Mouse (Mus musculus): ENCODE data around the gene Neurod1. TPM values are rescaled to one million over a fixed set of nuclear protein-coding genes. Genes with fewer than 3 reads are reported as not detected.

Neurod1 gene
- polyA plus RNA-seq, 1 experiment, result not detected

DNA sequence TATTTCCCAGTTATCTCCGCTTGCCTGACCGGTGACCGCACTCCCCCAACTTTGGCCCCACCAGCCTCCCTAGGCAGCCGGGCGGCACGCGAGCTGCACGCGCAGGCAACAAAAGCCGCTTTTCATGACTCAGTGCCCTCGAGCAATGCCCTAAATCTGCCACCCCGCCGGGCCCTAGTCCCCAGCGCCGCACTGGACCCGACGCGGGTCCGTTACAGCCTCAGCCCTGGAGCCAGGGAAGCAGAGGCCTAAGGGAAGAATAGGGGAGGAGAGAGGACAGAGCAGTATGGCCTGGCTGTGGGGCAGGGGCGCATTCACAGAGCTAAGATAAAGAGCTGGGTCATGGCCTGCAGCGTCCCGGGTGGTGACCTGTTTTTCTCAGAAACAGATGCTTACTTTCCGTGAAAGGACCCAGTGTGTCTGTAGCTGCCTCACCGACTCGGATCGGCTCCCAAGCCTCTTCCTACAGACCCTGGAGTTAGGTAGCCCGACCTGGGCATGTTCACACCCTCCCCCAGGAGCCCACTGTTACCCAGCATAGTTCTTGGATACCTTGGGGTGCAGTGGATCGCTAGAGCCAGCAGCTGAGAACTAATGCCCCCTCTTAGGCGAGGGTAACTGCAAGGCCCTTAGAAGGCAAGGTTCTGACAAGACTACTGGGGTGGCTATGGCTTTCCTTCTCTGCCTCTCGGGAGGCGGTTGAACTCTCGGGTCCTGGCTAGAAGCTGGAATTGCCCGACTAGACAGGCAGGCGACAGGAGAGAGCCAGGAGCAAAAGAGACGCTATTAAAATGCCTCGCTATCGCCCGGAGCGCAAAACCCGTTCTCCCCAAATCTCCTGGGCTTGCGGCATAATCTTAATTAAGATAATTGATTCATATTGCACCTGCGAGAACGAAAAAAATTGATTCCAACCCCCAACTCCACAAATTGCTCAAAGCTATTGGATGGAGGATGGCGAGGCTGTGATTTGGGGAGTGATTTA is 2.8 kb upstream of the Neurod1 start:
- H3K4me1 ChIP-seq (ENCODE audit: control insufficient read depth, insufficient read depth, low read length), result peaks cover 13% of the 10 kb centered on the region
- H3K4me3 ChIP-seq (ENCODE audit: insufficient read depth, low read depth, low read length), result no peak overlapping the region
- H3K27ac ChIP-seq (ENCODE audit: insufficient read depth, low read depth, low read length), result no peak overlapping the region
- TF ChIP-seq POLR2A (IDR thresholded peaks at IDR 0.05; ENCODE audit: insufficient read depth, low read depth, low read length) (no peak), CTCF (IDR thresholded peaks at IDR 0.05; ENCODE audit: insufficient read depth, low read depth, low read length) (no peak)
- WGBS, result 5% methylated on average over 44 of the region's 44 CpGs

DNA sequence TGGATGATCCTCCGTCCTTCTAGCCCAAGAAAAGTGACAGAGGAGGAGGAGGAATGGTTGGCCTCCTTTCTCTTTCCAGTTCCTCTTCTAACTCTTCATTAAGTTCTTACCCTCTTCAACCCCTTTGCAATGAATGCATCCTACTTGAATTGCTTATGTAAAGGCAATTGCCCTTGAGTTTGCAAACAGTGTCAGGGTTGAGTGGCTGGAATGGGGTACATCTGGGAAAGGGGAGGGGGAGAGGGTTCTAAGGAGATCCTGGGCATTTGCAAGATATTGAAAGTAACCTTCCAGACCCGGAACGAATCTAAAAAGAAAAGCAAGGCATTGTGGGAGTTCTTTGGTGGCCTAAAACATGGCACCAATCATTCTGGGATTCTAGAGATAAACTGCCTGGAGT is 1.4 kb upstream of the Neurod1 start:
- WGBS, result 26% methylated on average over 3 of the region's 3 CpGs
- H3K4me1 ChIP-seq (ENCODE audit: control insufficient read depth, insufficient read depth, low read length), result peaks cover 19% of the 10 kb centered on the region
- H3K27ac ChIP-seq (ENCODE audit: insufficient read depth, low read depth, low read length), result no peak overlapping the region
- no peak overlapping the region for H3K4me3 ChIP-seq (ENCODE audit: insufficient read depth, low read depth, low read length)
- TF ChIP-seq POLR2A (IDR thresholded peaks at IDR 0.05; ENCODE audit: insufficient read depth, low read depth, low read length) (no peak), CTCF (IDR thresholded peaks at IDR 0.05; ENCODE audit: insufficient read depth, low read depth, low read length) (no peak)

DNA sequence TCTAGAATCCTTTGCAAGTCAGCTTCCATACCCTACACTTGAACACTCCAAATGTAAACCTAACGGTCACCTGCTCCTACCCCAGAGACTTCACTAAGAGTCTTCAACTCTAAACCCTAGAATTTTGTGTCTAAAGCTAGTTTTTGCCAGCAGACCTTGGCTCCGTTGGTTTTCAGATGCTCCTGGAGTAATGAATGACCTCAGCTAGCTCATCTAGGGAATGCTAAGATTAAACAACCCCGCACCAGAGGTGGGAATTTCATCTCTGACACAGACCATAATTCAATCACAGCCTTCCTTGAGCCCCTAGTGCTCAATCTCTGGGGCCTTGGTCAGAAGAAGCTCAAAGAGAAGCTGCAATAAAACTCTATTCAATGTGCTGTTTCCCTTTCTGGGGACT is 883 bp upstream of the Neurod1 start:
- WGBS, result 70% methylated on average over 3 of the region's 3 CpGs
- no peak overlapping the region for H3K4me3 ChIP-seq (ENCODE audit: insufficient read depth, low read depth, low read length)
- H3K4me1 ChIP-seq (ENCODE audit: control insufficient read depth, insufficient read depth, low read length), result peaks cover 19% of the 10 kb centered on the region
- TF ChIP-seq POLR2A (IDR thresholded peaks at IDR 0.05; ENCODE audit: insufficient read depth, low read depth, low read length), result no peak
- no peak for TF ChIP-seq CTCF (IDR thresholded peaks at IDR 0.05; ENCODE audit: insufficient read depth, low read depth, low read length)
- H3K27ac ChIP-seq (ENCODE audit: insufficient read depth, low read depth, low read length), result no peak overlapping the region

DNA sequence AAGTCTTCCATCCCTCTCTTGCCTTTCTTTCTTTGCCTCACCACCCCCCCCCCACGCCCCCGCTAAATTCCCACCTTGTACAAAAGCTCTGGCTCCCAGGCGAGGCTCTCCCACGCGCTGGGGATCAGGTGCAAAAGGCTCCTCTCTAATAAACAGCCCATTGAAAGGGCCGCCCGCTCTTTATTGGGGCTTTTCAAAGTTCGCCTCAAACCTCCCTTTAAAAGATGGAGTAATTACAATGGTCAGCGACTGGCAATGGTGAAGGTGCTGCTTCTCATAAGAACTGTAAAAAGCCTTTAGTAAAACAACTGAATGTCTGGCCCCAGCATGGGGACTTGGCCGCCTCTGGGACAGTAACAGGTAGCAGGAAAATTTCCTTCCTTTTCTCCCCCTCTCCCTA is 905 bp downstream of the Neurod1 start:
- Histone ChIP-seq H3K4me3 (ENCODE audit: insufficient read depth, low read depth, low read length) (no peak overlapping the region), H3K27ac (ENCODE audit: insufficient read depth, low read depth, low read length) (no peak overlapping the region), H3K4me1 (ENCODE audit: control insufficient read depth, insufficient read depth, low read length) (peaks cover 19% of the 10 kb centered on the region)
- 3% methylated on average over 10 of the region's 10 CpGs for WGBS
- TF ChIP-seq POLR2A (IDR thresholded peaks at IDR 0.05; ENCODE audit: insufficient read depth, low read depth, low read length) (no peak), CTCF (IDR thresholded peaks at IDR 0.05; ENCODE audit: insufficient read depth, low read depth, low read length) (no peak)

DNA sequence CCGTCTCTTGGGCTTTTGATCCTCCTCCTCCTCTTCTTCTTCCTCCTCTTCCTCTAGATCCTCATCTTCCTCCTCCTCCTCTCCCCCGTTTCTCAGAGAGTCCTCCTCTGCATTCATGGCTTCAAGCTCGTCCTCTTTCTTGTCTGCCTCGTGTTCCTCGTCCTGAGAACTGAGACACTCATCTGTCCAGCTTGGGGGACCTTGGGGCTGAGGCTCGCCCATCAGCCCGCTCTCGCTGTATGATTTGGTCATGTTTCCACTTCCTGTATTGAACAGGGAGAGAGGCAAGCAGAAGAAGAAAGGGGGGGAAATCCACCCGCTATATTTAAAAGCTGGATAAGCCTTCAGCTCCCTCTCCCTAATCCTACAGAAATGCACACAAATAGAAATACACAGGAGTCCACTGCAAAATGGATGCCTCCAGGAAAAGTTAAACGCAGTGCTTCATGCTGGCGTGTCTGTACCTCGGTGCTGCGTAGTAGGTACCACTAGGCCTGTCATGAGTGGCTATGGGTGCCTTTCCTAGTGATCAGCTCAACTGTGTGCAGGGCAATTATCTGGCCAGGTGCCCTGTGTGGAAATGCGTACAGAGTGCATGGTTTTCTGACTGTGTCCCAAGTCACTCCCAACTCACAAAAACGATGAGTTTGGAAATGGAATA is 1.6 kb downstream of the Neurod1 start:
- WGBS, result 7% methylated on average over 15 of the region's 15 CpGs
- Histone ChIP-seq H3K4me1 (ENCODE audit: control insufficient read depth, insufficient read depth, low read length) (peaks cover 19% of the 10 kb centered on the region), H3K27ac (ENCODE audit: insufficient read depth, low read depth, low read length) (no peak overlapping the region), H3K4me3 (ENCODE audit: insufficient read depth, low read depth, low read length) (peak overlapping the region; percentile 30; the same call in 1 of the 2 replicates)
- TF ChIP-seq POLR2A (IDR thresholded peaks at IDR 0.05; ENCODE audit: insufficient read depth, low read depth, low read length) (no peak), CTCF (IDR thresholded peaks at IDR 0.05; ENCODE audit: insufficient read depth, low read depth, low read length) (no peak)

GRCm38 (mm10) chr2:79453901-79454781 is 2.4 kb downstream of the Neurod1 start:
- no peak for TF ChIP-seq POLR2A (IDR thresholded peaks at IDR 0.05; ENCODE audit: insufficient read depth, low read depth, low read length)
- Histone ChIP-seq H3K4me1 (ENCODE audit: control insufficient read depth, insufficient read depth, low read length) (peaks cover 14% of the 10 kb centered on the region), H3K4me3 (ENCODE audit: insufficient read depth, low read depth, low read length) (peak overlapping the region; percentile 30), H3K27ac (ENCODE audit: insufficient read depth, low read depth, low read length) (no peak overlapping the region)
- 4% methylated on average over 55 of the region's 55 CpGs for WGBS

GRCm38 (mm10) chr2:79451438-79451837 is 5.1 kb downstream of the Neurod1 start:
- 32% methylated on average over 5 of the region's 5 CpGs for WGBS
- TF ChIP-seq POLR2A (IDR thresholded peaks at IDR 0.05; ENCODE audit: insufficient read depth, low read depth, low read length) (no peak), CTCF (IDR thresholded peaks at IDR 0.05; ENCODE audit: insufficient read depth, low read depth, low read length) (no peak)
- H3K4me3 ChIP-seq (ENCODE audit: insufficient read depth, low read depth, low read length), result no peak overlapping the region
- no peak overlapping the region for H3K27ac ChIP-seq (ENCODE audit: insufficient read depth, low read depth, low read length)
- H3K4me1 ChIP-seq (ENCODE audit: control insufficient read depth, insufficient read depth, low read length), result peaks cover 9% of the 10 kb centered on the region

- 65% methylated on average over 4 of the region's 4 CpGs for WGBS
- no peak overlapping the region for H3K27ac ChIP-seq (ENCODE audit: insufficient read depth, low read depth, low read length)
- H3K4me1 ChIP-seq (ENCODE audit: control insufficient read depth, insufficient read depth, low read length), result peaks cover 8% of the 10 kb centered on the region; the same call in 1 of the 2 replicates
- H3K4me3 ChIP-seq (ENCODE audit: insufficient read depth, low read depth, low read length), result no peak overlapping the region
- TF ChIP-seq POLR2A (IDR thresholded peaks at IDR 0.05; ENCODE audit: insufficient read depth, low read depth, low read length) (no peak), CTCF (IDR thresholded peaks at IDR 0.05; ENCODE audit: insufficient read depth, low read depth, low read length) (no peak)
These were observed 5.7 kb downstream of the Neurod1 start for GRCm38 (mm10) chr2:79450684-79451394.

Measured in olfactory bulb, adult 2 months (tissue).